Comparison of ENCODE assay signal across 23 mouse cellular contexts in genomic region chr5:95836580-95836979, GRCm38 (mm10).
DNase-seq lines count a peak whose midpoint lies in the region; ATAC-seq and TF ChIP-seq lines count a peak whose summit lies in the region.
"Had no signal": no experiment of that assay in that cellular context is flagged by ENCODE, and none has a peak within 500 bp of the region (broad histone marks: within the 10 kb centered on the region; RNA-seq: fewer than 3 reads in every experiment).

No protein-coding gene starts in this region.

- in situ Hi-C loops in CH12.LX (cut with MboI; ENCODE audit: low pct_ligation_motif_present, low pct_unique_long_range_greater_than_20kb, low sequenced_read_pairs) = no loop called here
- in situ Hi-C loops in ES-E14 (cut with MboI; ENCODE audit: low sequenced_read_pairs in 2 of 2, unreplicated experiment in 2 of 2) = no loop called here

- TF ChIP-seq POLR2A in CH12.LX (IDR thresholded peaks at IDR 0.05; ENCODE audit: low read depth, low read length) = no peak
- TF ChIP-seq POLR2A in MEL (IDR thresholded peaks at IDR 0.05; ENCODE audit: control insufficient read depth in 1 of 2, insufficient read depth in 1 of 2, low read depth in 1 of 2, low read length in 2 of 2, poor library complexity in 1 of 2) = no peak

- H3K4me1 ChIP-seq in CH12.LX (ENCODE audit: control insufficient read depth in 1 of 2, insufficient read depth in 2 of 2) (no peaks in the 10 kb centered on the region), ES-E14 (ENCODE audit: control insufficient read depth in 2 of 2, insufficient read depth in 2 of 2, low read length in 2 of 2, poor library complexity in 1 of 2) (no peaks in the 10 kb centered on the region), MEL (ENCODE audit: control insufficient read depth in 1 of 2, insufficient read depth in 2 of 2, low read length in 2 of 2) (no peaks in the 10 kb centered on the region)
- H3K4me1 ChIP-seq in liver, postnatal 0 days (ENCODE audit: insufficient read depth) = no peaks in the 10 kb centered on the region

- TF ChIP-seq RAD21 in CH12.LX (IDR thresholded peaks at IDR 0.05; ENCODE audit: low read depth, low read length) = no peak
- TF ChIP-seq RAD21 in MEL (IDR thresholded peaks at IDR 0.05; ENCODE audit: low read depth, low read length) = no peak

- H3K27me3 ChIP-seq in CH12.LX (replicated peaks) = no peaks in the 10 kb centered on the region
- H3K27me3 ChIP-seq in MEL (ENCODE audit: control insufficient read depth in 1 of 2, insufficient read depth in 2 of 2, low read length in 2 of 2) = no peaks in the 10 kb centered on the region
- no peaks in the 10 kb centered on the region for H3K27me3 ChIP-seq in liver, postnatal 0 days (ENCODE audit: insufficient read depth, low read length)

- no peak for DNase-seq in CH12.LX (ENCODE audit: extremely low read depth)
- no peak for DNase-seq in ES-E14 (ENCODE audit: low read depth, low spot score)
- no peak for DNase-seq in MEL (ENCODE audit: low read depth, low spot score)
- no peak for DNase-seq in right cerebral cortex, postnatal 36 days (ENCODE audit: low spot score in 2 of 2)
- no peak for DNase-seq in liver, postnatal 0 days
- no peak for DNase-seq in kidney, adult 11 months
- DNase-seq: adrenal gland, adult 2 months; adrenal gland, adult 8-10 months; adrenal gland, postnatal 10 days; adrenal gland, postnatal 14 days; adrenal gland, postnatal 25 days; adrenal gland, postnatal 36 days; B cell, adult 2 months; cerebellum, adult 11 months; cerebellum, adult 11-12 months; cerebellum, adult 18-20 months; cerebellum, adult 2 months; cerebellum, adult 8-10 months; cerebellum, adult 9-10 months had no signal

- dilution Hi-C loops in CH12.LX (cut with MboI; ENCODE audit: extremely low pct_ligation_motif_present, extremely low pct_unique_long_range_greater_than_20kb, low sequenced_read_pairs) = no loop called here

- 70% methylated on average over 4 of the region's 4 CpGs for WGBS in liver, postnatal 0 days (ENCODE audit: insufficient replicate concordance)

- no peaks in the 10 kb centered on the region for H3K36me3 ChIP-seq in CH12.LX (replicated peaks in 1 of 2; ENCODE audit: control insufficient read depth in 1 of 2, insufficient read depth in 1 of 2, low read length in 1 of 2)
- H3K36me3 ChIP-seq in ES-E14 (ENCODE audit: control insufficient read depth, insufficient read depth, low read length, poor library complexity, severe bottlenecking) = no peaks in the 10 kb centered on the region
- H3K36me3 ChIP-seq in MEL (ENCODE audit: control insufficient read depth in 1 of 2, insufficient read depth in 2 of 2, low read length in 2 of 2) = no peaks in the 10 kb centered on the region
- no peaks in the 10 kb centered on the region for H3K36me3 ChIP-seq in liver, postnatal 0 days (replicated peaks; ENCODE audit: insufficient read depth, low read length)
- H3K36me3 ChIP-seq: G1E had no signal

- TF ChIP-seq EP300 in CH12.LX (IDR thresholded peaks at IDR 0.05; ENCODE audit: low read length) (no peak), MEL (IDR thresholded peaks at IDR 0.05; ENCODE audit: low read depth in 1 of 2, low read length in 2 of 2) (no peak)
- no peak for TF ChIP-seq EP300 in liver, postnatal 0 days (IDR thresholded peaks at IDR 0.05; ENCODE audit: low read depth)

- H3K79me2 ChIP-seq in CH12.LX (replicated peaks; ENCODE audit: control insufficient read depth, extremely low read depth, insufficient read depth, poor library complexity, severe bottlenecking) = no peaks in the 10 kb centered on the region
- H3K79me2 ChIP-seq in MEL (ENCODE audit: control insufficient read depth, insufficient read depth, low read length, poor library complexity) = no peaks in the 10 kb centered on the region

- H3K9ac ChIP-seq in CH12.LX (ENCODE audit: insufficient read depth, low read depth) = no peak overlapping the region
- no peak overlapping the region for H3K9ac ChIP-seq in ES-E14 (ENCODE audit: insufficient read depth, low read depth, low read length, poor library complexity, severe bottlenecking)
- no peak overlapping the region for H3K9ac ChIP-seq in MEL (ENCODE audit: control insufficient read depth, low read depth, low read length, poor library complexity, severe bottlenecking)
- H3K9ac ChIP-seq in liver, postnatal 0 days (replicated peaks) = no peak overlapping the region

- no peak overlapping the region for H3K27ac ChIP-seq in CH12.LX (ENCODE audit: insufficient read depth, low read depth)
- H3K27ac ChIP-seq in ES-E14 (ENCODE audit: insufficient read depth, low read depth, low read length, poor library complexity, severe bottlenecking) = no peak overlapping the region
- no peak overlapping the region for H3K27ac ChIP-seq in MEL (ENCODE audit: control insufficient read depth, low read depth, low read length)
- no peak overlapping the region for H3K27ac ChIP-seq in liver, postnatal 0 days (ENCODE audit: low read depth)

- H3K4me3 ChIP-seq in CH12.LX (replicated peaks in 1 of 3; ENCODE audit: low read depth in 2 of 3, low read length in 2 of 3, poor library complexity in 1 of 3) (no peak overlapping the region), ES-E14 (ENCODE audit: insufficient read depth in 1 of 2, low read depth in 1 of 2, low read length in 2 of 2, poor library complexity in 1 of 2, severe bottlenecking in 1 of 2) (no peak overlapping the region), MEL (ENCODE audit: control insufficient read depth in 1 of 2, insufficient read depth in 1 of 2, low read depth in 2 of 2, low read length in 2 of 2) (no peak overlapping the region)
- H3K4me3 ChIP-seq in liver, postnatal 0 days (ENCODE audit: low read depth, low read length) = no peak overlapping the region

- ATAC-seq in liver, postnatal 0 days = no peak
- ATAC-seq: activated CD4-positive, CD25-positive, alpha-beta regulatory T cell, adult 4 months; CD4-positive, CD25-positive, alpha-beta regulatory T cell, adult 4 months; Patski had no signal

- TF ChIP-seq CTCF in CH12.LX (conservative IDR thresholded peaks at IDR 0.05 in 1 of 2, IDR thresholded peaks at IDR 0.05 in 1 of 2; ENCODE audit: low read depth in 2 of 2, low read length in 2 of 2) (no peak), MEL (IDR thresholded peaks at IDR 0.05 in 2 of 3, conservative IDR thresholded peaks at IDR 0.05 in 1 of 3; ENCODE audit: control insufficient read depth in 1 of 3, insufficient read depth in 1 of 3, low read depth in 2 of 3, low read length in 3 of 3, poor library complexity in 1 of 3, severe bottlenecking in 1 of 3) (no peak)
- TF ChIP-seq CTCF in liver, postnatal 0 days (IDR thresholded peaks at IDR 0.05; ENCODE audit: low read depth) = no peak

- H3K9me3 ChIP-seq in CH12.LX (replicated peaks; ENCODE audit: low read length) (no peaks in the 10 kb centered on the region), ES-E14 (ENCODE audit: control insufficient read depth, insufficient read depth, low read depth, low read length) (no peaks in the 10 kb centered on the region), MEL (replicated peaks; ENCODE audit: insufficient read depth, low read length) (no peaks in the 10 kb centered on the region)
- no peaks in the 10 kb centered on the region for H3K9me3 ChIP-seq in liver, postnatal 0 days (ENCODE audit: low read length)

- no peak overlapping the region for H3K4me2 ChIP-seq in CH12.LX (ENCODE audit: insufficient read depth, low read depth, poor library complexity, severe bottlenecking)
- no peak overlapping the region for H3K4me2 ChIP-seq in liver, postnatal 0 days (ENCODE audit: low read depth, low read length)

TF ChIP-seq in CH12.LX, 34 proteins besides CTCF, POLR2A, EP300 and RAD21:
- TF ChIP-seq HCFC1 (IDR thresholded peaks at IDR 0.05; ENCODE audit: low read depth, low read length) = no peak
- peak; percentile 93 for TF ChIP-seq MAFK (IDR thresholded peaks at IDR 0.05; ENCODE audit: insufficient replicate concordance, low read length)

TF ChIP-seq in ES-E14, 5 proteins besides CTCF, POLR2A, EP300 and RAD21:
- TF ChIP-seq HCFC1 (IDR thresholded peaks at IDR 0.05; ENCODE audit: borderline replicate concordance, insufficient read depth, low read length) (no peak), ZC3H11A (IDR thresholded peaks at IDR 0.05; ENCODE audit: borderline replicate concordance, low read depth, low read length) (no peak), MAFK (IDR thresholded peaks at IDR 0.05; ENCODE audit: insufficient read depth, low read depth, low read length) (peak; percentile 91), CHD2 (IDR thresholded peaks at IDR 0.05; ENCODE audit: low read depth, low read length) (no peak)
TF ChIP-seq in ES-E14: peak in this region for 1.

TF ChIP-seq in MEL, 35 proteins besides CTCF, POLR2A, EP300 and RAD21:
- TF ChIP-seq MAFK (IDR thresholded peaks at IDR 0.05; ENCODE audit: borderline replicate concordance, low read depth, low read length) = peak; percentile 52
- TF ChIP-seq E2F4 (IDR thresholded peaks at IDR 0.05; ENCODE audit: borderline replicate concordance, low read depth, low read length) = no peak

Comparison
In these comparisons a context has a peak if more than half of its experiments do, and no peak if none do; other contexts are left out.
1. Of the 35 proteins assayed by ChIP-seq in both MEL and CH12.LX: peak only in MEL: none; only in CH12.LX: none; in both: MAFK; in neither: 34.